Mouse (Mus musculus) kidney, adult 2 months (tissue): ENCODE data around the gene Nav2.

ENCODE experiments used
- CTCF ChIP-seq: fragments of 200-500 bp; conservative IDR thresholded peaks from 2 replicates; pipeline ENCODE4 v1.5.1; 2011; ENCODE audit warnings: low read depth, mild to moderate bottlenecking, control low read depth, low read length, moderate library complexity, mixed read lengths; ENCODE audit not compliant: insufficient read depth, insufficient read length
- POLR2A ChIP-seq: fragments of 200-500 bp; IDR thresholded peaks from one replicate; pipeline ENCODE4 v1.6.1; 2011; ENCODE audit warnings: low read depth, low read length, control low read depth

- TF ChIP-seq CTCF: no peak
- no peak for TF ChIP-seq POLR2A
These were observed 272.5 kb downstream of the Nav2 start for GRCm38 (mm10) chr7:49181010-49181409.
